Mouse (Mus musculus) B cell, adult 2 months (primary cell): ENCODE measurements around the gene Cltc.
A peak's percentile ranks its signal among the peaks of the same experiment; 100 is the strongest.

Experiments used
- DNase-seq, 2 experiments: peaks; one replicate each; pipeline ENCODE4 v3.0.0; 2022

The Cltc gene

GRCm38 (mm10) chr11:86680729-86681128 lies 76.6 kb downstream of the Cltc start:
- DNase-seq = no peak

- no peak for DNase-seq
Measured at GRCm38 (mm10) chr11:86678957-86679356, 78.4 kb downstream of the Cltc start.

GRCm38 (mm10) chr11:86675520-86675919 lies 81.8 kb downstream of the Cltc start:
- DNase-seq = no peak

GRCm38 (mm10) chr11:86672772-86673171 lies 84.6 kb downstream of the Cltc start:
- no peak for DNase-seq

- DNase-seq = no peak
Measured at GRCm38 (mm10) chr11:86671041-86671675, 86.2 kb downstream of the Cltc start.

GRCm38 (mm10) chr11:86668169-86668568 lies 89.2 kb downstream of the Cltc start:
- no peak for DNase-seq

GRCm38 (mm10) chr11:86667553-86667952 lies 89.8 kb downstream of the Cltc start:
- DNase-seq = no peak

- DNase-seq = no peak
Measured at GRCm38 (mm10) chr11:86664406-86664805, 93.0 kb downstream of the Cltc start.

GRCm38 (mm10) chr11:86663977-86664376 lies 93.4 kb downstream of the Cltc start:
- no peak for DNase-seq

- DNase-seq = no peak
Measured at GRCm38 (mm10) chr11:86662986-86663895, 94.1 kb downstream of the Cltc start.

- no peak for DNase-seq
Measured at GRCm38 (mm10) chr11:86657863-86658262, 99.5 kb downstream of the Cltc start.

GRCm38 (mm10) chr11:86656849-86657567 lies 100.4 kb downstream of the Cltc start:
- DNase-seq = no peak

- DNase-seq = no peak
Measured at GRCm38 (mm10) chr11:86655671-86656070, 101.7 kb downstream of the Cltc start.

- no peak for DNase-seq
Measured at GRCm38 (mm10) chr11:86654096-86654495, 103.3 kb downstream of the Cltc start.

GRCm38 (mm10) chr11:86653446-86653845 lies 103.9 kb downstream of the Cltc start:
- peak; percentile 64 to 69 for DNase-seq

- DNase-seq = no peak
Measured at GRCm38 (mm10) chr11:86652578-86652979, 104.8 kb downstream of the Cltc start.

GRCm38 (mm10) chr11:86650676-86651075 lies 106.7 kb downstream of the Cltc start:
- no peak for DNase-seq

- no peak for DNase-seq
Measured at GRCm38 (mm10) chr11:86649542-86649941, 107.8 kb downstream of the Cltc start.

GRCm38 (mm10) chr11:86647706-86648447 lies 109.5 kb downstream of the Cltc start:
- no peak for DNase-seq

- no peak for DNase-seq
Measured at GRCm38 (mm10) chr11:86646885-86647459, 110.4 kb downstream of the Cltc start.

- no peak for DNase-seq
Measured at GRCm38 (mm10) chr11:86646136-86646834, 111.1 kb downstream of the Cltc start.

- no peak for DNase-seq
Measured at GRCm38 (mm10) chr11:86644553-86644952, 112.8 kb downstream of the Cltc start.
